Mouse (Mus musculus): ENCODE data around the gene Gm3033. TPM values are rescaled to one million over a fixed set of nuclear protein-coding genes. Genes with fewer than 3 reads are reported as not detected.
"Not testable (repeated sequence)": the region's sequence is repeated elsewhere in the genome, so short reads cannot be mapped to it uniquely, and the experiment has no call there.

The Gm3033 gene
- polyA plus RNA-seq (2012; rRNA removed): not detected in 2 replicates
- not detected in 2 replicates for polyA plus RNA-seq (2014; fragmentation: Nextera tagmentation; extraction: Ambion mirVana)

DNA sequence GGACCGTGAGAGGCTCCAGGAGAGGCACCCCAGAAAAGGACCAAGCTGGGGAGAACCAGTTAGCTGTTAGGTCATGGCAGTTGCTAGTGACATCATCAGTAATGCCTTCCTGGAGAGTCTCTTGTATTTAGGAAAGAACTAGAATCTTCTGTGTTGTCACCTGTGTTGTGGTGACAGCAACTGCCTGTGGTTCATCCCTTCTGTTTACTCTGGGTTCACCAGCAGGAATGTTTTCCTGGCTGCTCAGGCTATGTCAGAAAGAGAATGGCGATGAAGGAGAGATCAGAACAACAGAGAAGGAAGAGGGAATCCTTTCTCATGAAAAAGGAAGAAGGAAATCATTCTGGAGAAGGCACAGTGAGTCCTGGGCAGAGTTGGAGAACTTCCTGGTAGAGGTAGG, at the start of gene Gm3033:
TSS of gene Gm3033 (plus strand) at position 301 of the 400 bp plus-strand sequence.
- H3K36me3 ChIP-seq (ENCODE audit: control insufficient read depth, insufficient read depth, low read length); DNase-seq (ENCODE audit: low spot score); H3K4me1 ChIP-seq (ENCODE audit: control insufficient read depth, insufficient read depth, low read length); H3K9me3 ChIP-seq (ENCODE audit: control insufficient read depth, low read length); H3K4me3 ChIP-seq (replicated peaks; ENCODE audit: low read length); ATAC-seq (ENCODE audit: low FRiP score, low read depth); H3K9ac ChIP-seq (ENCODE audit: low read depth, low read length, severe bottlenecking); H3K27ac ChIP-seq (replicated peaks; ENCODE audit: low read depth, low read length); H3K27me3 ChIP-seq (ENCODE audit: control insufficient read depth, insufficient read depth, low read length); H3K4me2 ChIP-seq (replicated peaks; ENCODE audit: low read depth, low read length, severe bottlenecking): not testable (repeated sequence)
- WGBS: no CpG with 5 or more reads among the region's 2 CpGs

DNA sequence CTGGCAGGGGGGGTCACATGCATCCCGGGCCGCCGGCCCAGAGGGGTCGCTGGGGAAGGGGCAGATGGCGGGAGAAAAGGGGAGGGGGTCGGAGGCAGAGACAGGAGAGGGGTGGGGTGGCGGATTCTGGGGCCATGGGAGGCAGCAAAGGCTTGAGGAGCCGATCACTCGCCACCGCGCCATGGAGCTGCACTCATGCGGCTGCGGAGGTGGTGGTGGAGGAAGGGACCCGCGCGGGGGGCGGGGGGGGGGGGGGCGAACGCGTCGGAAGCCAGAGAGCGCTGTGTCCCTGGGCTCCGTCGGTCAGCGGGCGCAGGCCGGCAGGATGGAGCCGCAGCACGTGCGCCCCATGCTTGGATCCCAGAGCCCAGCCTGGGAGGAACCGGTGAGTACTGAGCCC, 36.3 kb upstream of the Gm3033 start, which contains the start of gene Gm3002:
TSS of gene Gm3002 (plus strand) at position 301 of the 400 bp plus-strand sequence.
- no CpG with 5 or more reads among the region's 31 CpGs for WGBS
- not testable (repeated sequence) for H3K9ac ChIP-seq (ENCODE audit: low read depth, low read length, severe bottlenecking); H3K4me2 ChIP-seq (replicated peaks; ENCODE audit: low read depth, low read length, severe bottlenecking); H3K27ac ChIP-seq (replicated peaks; ENCODE audit: low read depth, low read length); H3K9me3 ChIP-seq (ENCODE audit: control insufficient read depth, low read length); ATAC-seq (ENCODE audit: low FRiP score, low read depth); DNase-seq (ENCODE audit: low spot score); H3K27me3 ChIP-seq (ENCODE audit: control insufficient read depth, insufficient read depth, low read length); H3K36me3 ChIP-seq (ENCODE audit: control insufficient read depth, insufficient read depth, low read length); H3K4me3 ChIP-seq (replicated peaks; ENCODE audit: low read length); H3K4me1 ChIP-seq (ENCODE audit: control insufficient read depth, insufficient read depth, low read length)

DNA sequence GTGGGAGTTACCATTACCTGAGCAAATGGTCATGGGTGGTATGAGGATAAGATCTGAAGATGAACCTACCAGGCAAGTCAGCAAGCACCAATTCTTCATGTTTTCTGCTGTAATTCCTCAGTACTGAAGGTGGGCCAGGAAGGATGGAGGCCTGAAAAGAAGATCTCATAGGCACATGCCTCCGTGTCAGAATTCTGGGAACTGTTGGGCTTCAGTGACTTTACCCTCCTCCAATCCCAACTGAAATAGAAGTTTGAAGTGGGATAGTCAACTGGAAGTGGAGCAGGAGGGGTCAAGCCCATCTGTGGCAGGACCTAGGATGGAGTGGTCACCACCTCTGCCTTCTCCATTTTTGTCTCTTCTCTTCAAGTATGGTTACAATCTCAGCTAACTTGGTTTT, 37.8 kb downstream of the Gm3033 start, which contains the start of gene Gm2916:
TSS of gene Gm2916 (plus strand) at position 301 of the 400 bp plus-strand sequence.
- not testable (repeated sequence) for DNase-seq (ENCODE audit: low spot score); H3K9me3 ChIP-seq (ENCODE audit: control insufficient read depth, low read length); H3K4me1 ChIP-seq (ENCODE audit: control insufficient read depth, insufficient read depth, low read length); H3K4me2 ChIP-seq (replicated peaks; ENCODE audit: low read depth, low read length, severe bottlenecking); H3K27me3 ChIP-seq (ENCODE audit: control insufficient read depth, insufficient read depth, low read length); ATAC-seq (ENCODE audit: low FRiP score, low read depth); H3K9ac ChIP-seq (ENCODE audit: low read depth, low read length, severe bottlenecking); H3K27ac ChIP-seq (replicated peaks; ENCODE audit: low read depth, low read length); H3K36me3 ChIP-seq (ENCODE audit: control insufficient read depth, insufficient read depth, low read length); H3K4me3 ChIP-seq (replicated peaks; ENCODE audit: low read length)
- no CpG with 5 or more reads among the region's 1 CpGs for WGBS

Other genes starting within 250 kb of the Gm3033 start
- gene Gm3012, start 211.7 kb upstream of the Gm3033 start, polyA plus RNA-seq (2012; rRNA removed): not detected in 2 replicates
- not detected in 2 replicates for gene Gm3012, start 211.7 kb upstream of the Gm3033 start, polyA plus RNA-seq (2014; fragmentation: Nextera tagmentation; extraction: Ambion mirVana)
- gene Gm3020, start 194.2 kb upstream of the Gm3033 start, polyA plus RNA-seq (2012; rRNA removed): 0.40 TPM in 2 replicates
- 0.44 and 0.77 TPM in 2 replicates for gene Gm3020, start 194.2 kb upstream of the Gm3033 start, polyA plus RNA-seq (2014; fragmentation: Nextera tagmentation; extraction: Ambion mirVana)
- not detected in 2 replicates for gene Gm3043, start 157.5 kb upstream of the Gm3033 start, polyA plus RNA-seq (2012; rRNA removed)
- not detected in 2 replicates for gene Gm3043, start 157.5 kb upstream of the Gm3033 start, polyA plus RNA-seq (2014; fragmentation: Nextera tagmentation; extraction: Ambion mirVana)
- gene Gm3002, start 36.2 kb upstream of the Gm3033 start, polyA plus RNA-seq (2012; rRNA removed): 0.46 and 0.59 TPM in 2 replicates
- 0.36 TPM in 1 of 2 replicates, not detected in the other for gene Gm3002, start 36.2 kb upstream of the Gm3033 start, polyA plus RNA-seq (2014; fragmentation: Nextera tagmentation; extraction: Ambion mirVana)
- 0.08 TPM in 1 of 2 replicates, not detected in the other for gene Gm2916, start 37.9 kb downstream of the Gm3033 start, polyA plus RNA-seq (2012; rRNA removed)
- gene Gm2916, start 37.9 kb downstream of the Gm3033 start, polyA plus RNA-seq (2014; fragmentation: Nextera tagmentation; extraction: Ambion mirVana): not detected in 2 replicates
- gene Gm3029, start 85.5 kb downstream of the Gm3033 start, polyA plus RNA-seq (2012; rRNA removed): not detected in 2 replicates
- not detected in 2 replicates for gene Gm3029, start 85.5 kb downstream of the Gm3033 start, polyA plus RNA-seq (2014; fragmentation: Nextera tagmentation; extraction: Ambion mirVana)
- 0.09 and 0.25 TPM in 2 replicates for gene Gm3095, start 117.3 kb downstream of the Gm3033 start, polyA plus RNA-seq (2012; rRNA removed)
- 0.12 TPM in 1 of 2 replicates, not detected in the other for gene Gm3095, start 117.3 kb downstream of the Gm3033 start, polyA plus RNA-seq (2014; fragmentation: Nextera tagmentation; extraction: Ambion mirVana)
- not detected in 2 replicates for gene Gm3099, start 152.1 kb downstream of the Gm3033 start, polyA plus RNA-seq (2012; rRNA removed)
- gene Gm3099, start 152.1 kb downstream of the Gm3033 start, polyA plus RNA-seq (2014; fragmentation: Nextera tagmentation; extraction: Ambion mirVana): not detected in 2 replicates
- gene Gm5796, start 177.7 kb downstream of the Gm3033 start, polyA plus RNA-seq (2012; rRNA removed): 0.46 and 0.58 TPM in 2 replicates
- gene Gm5796, start 177.7 kb downstream of the Gm3033 start, polyA plus RNA-seq (2014; fragmentation: Nextera tagmentation; extraction: Ambion mirVana): 0.18 and 0.26 TPM in 2 replicates
- gene Gm3115, start 237.9 kb downstream of the Gm3033 start, polyA plus RNA-seq (2012; rRNA removed): not detected in 2 replicates
- gene Gm3115, start 237.9 kb downstream of the Gm3033 start, polyA plus RNA-seq (2014; fragmentation: Nextera tagmentation; extraction: Ambion mirVana): not detected in 2 replicates